ENCODE assay signal across 13 mouse cellular contexts in genomic region chr7:68134948-68135347, GRCm38 (mm10).
DNase-seq lines count a peak whose midpoint lies in the region; ATAC-seq lines count a peak whose summit lies in the region.
"Had no signal": no experiment of that assay in that cellular context is flagged by ENCODE, and none has a peak within 500 bp of the region (broad histone marks: within the 10 kb centered on the region; RNA-seq: fewer than 3 reads in every experiment).

No protein-coding gene starts in this region.

- ATAC-seq in inflammation-experienced regulatory T-cells, adult 6 months = no peak
- ATAC-seq: midbrain, embryonic 13.5 days had no signal

- DNase-seq in gastrocnemius, adult 18-20 months (ENCODE audit: low spot score) = peak; percentile 71
- DNase-seq in gastrocnemius, postnatal 10 days = no peak
- peak; percentile 46 for DNase-seq in NIH3T3 (ENCODE audit: low read depth)
- peak; percentile 26 to 49 for DNase-seq in gastrocnemius, postnatal 36 days
- peak; percentile 61 for DNase-seq in lung, postnatal 10 days
- DNase-seq in left cerebral cortex, postnatal 36 days (ENCODE audit: low spot score in 2 of 2) = no peak
- DNase-seq in natural killer cell, adult 2 months (ENCODE audit: low spot score in 2 of 2) = no peak
- DNase-seq: B cell, adult 2 months; cerebellum, adult 9-10 months; kidney, adult 18-20 months; liver, embryonic 13.5 days had no signal

- intact Hi-C loops in gastrocnemius, postnatal 36 days (cut with DNase I) = loop anchor here (5.0 kb wide), 2 partner anchors 167 to 333 kb away; no protein-coding TSS in a partner anchor
- intact Hi-C loops in left cerebral cortex, postnatal 36 days (cut with DNase I) = loop anchor here (5.0 kb wide), 1 partner anchor 167 kb away; no protein-coding TSS in a partner anchor

Comparison
In these comparisons a context has a peak if more than half of its experiments do, and no peak if none do; other contexts are left out.
1. DNase-seq: peak in gastrocnemius, adult 18-20 months (single experiment), NIH3T3 (single experiment), gastrocnemius, postnatal 36 days (2 of 2) and lung, postnatal 10 days (single experiment); none in gastrocnemius, postnatal 10 days (single experiment), left cerebral cortex, postnatal 36 days (0 of 2) and natural killer cell, adult 2 months (0 of 2).